Mouse (Mus musculus) ES-E14 (cell line): ENCODE data around the gene Lrrc8e.

Experiments used
- HCFC1 ChIP-seq: IDR thresholded peaks from 2 replicates; pipeline ENCODE4 v1.6.1; 2012; ENCODE audit warnings: low read length, inconsistent platforms, borderline replicate concordance; ENCODE audit not compliant: insufficient read depth
- MAFK ChIP-seq: IDR thresholded peaks from 2 replicates; pipeline ENCODE4 v1.6.1; 2014; ENCODE audit warnings: mild to moderate bottlenecking, low read depth, low read length, inconsistent platforms; ENCODE audit not compliant: insufficient read depth
- ZNF384 ChIP-seq: IDR thresholded peaks from 2 replicates; pipeline ENCODE4 v1.6.1; 2012; ENCODE audit warnings: low read depth, low read length, inconsistent platforms

GRCm38 (mm10) chr8:4226323-4226722, 304 bp upstream of the Lrrc8e start:
- no peak for TF ChIP-seq HCFC1
- TF ChIP-seq MAFK = no peak
- no peak for TF ChIP-seq ZNF384
